Mouse (Mus musculus): ENCODE measurements around the gene Csrnp3.

DNA sequence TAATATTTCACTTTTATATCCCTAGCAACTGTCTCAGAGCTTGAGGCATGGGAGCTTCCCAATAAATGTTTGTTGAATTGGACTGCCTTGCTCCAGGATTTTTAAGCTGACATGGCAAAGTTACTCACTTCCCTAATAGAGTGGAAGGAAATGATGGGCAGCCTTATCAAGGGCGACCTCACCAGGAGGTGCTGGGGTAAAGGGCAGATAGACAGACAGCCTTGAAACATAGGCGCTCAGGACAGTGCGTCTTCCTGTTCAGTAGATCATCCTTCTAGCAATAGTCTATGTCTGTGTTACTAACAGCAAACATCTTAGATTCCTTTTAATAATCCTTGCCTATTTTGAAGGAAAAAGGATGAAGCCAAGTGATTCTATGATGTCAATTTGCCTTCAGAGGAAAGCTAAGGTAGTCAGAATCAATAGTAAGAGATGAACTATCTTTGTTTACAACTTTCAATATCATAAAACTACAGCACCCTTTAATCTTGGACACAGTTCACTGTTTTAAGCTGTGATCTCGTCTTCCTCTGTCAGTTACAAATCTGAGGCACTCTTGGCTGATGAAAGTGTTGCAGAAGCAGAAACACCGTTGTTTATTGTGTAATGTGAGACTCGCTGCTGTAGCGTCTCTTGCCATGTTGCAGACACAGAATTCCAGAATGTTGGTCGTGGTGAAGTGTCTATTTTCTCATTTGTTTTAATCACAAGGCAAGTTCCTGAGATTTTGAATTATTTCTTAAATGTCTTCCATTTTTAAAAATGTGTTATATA lies 81.6 kb downstream of the Csrnp3 start:
- TF ChIP-seq CTCF (IDR thresholded peaks at IDR 0.05; ENCODE audit: low read depth) (no peak), EP300 (IDR thresholded peaks at IDR 0.05; ENCODE audit: low read depth) (no peak)

All from liver, postnatal 0 days (tissue).